Mouse (Mus musculus): ENCODE results near the gene Fam196b. TPM values are rescaled to one million over a fixed set of nuclear protein-coding genes. Genes with fewer than 3 reads are reported as not detected.

The Fam196b gene
- 0.28 and 0.29 TPM in 2 replicates for polyA plus RNA-seq (2021; fragmentation: Nextera tagmentation)
- long read RNA-seq, experiment 1: 0 reads
- long read RNA-seq, experiment 2, full-length matches to known transcripts: 2 of 6 reads
- long read RNA-seq, experiment 2, partial matches to known transcripts: 2 of 6 reads
- long read RNA-seq, experiment 2, other reads (novel, unspliced or antisense): 2 of 6 reads

DNA sequence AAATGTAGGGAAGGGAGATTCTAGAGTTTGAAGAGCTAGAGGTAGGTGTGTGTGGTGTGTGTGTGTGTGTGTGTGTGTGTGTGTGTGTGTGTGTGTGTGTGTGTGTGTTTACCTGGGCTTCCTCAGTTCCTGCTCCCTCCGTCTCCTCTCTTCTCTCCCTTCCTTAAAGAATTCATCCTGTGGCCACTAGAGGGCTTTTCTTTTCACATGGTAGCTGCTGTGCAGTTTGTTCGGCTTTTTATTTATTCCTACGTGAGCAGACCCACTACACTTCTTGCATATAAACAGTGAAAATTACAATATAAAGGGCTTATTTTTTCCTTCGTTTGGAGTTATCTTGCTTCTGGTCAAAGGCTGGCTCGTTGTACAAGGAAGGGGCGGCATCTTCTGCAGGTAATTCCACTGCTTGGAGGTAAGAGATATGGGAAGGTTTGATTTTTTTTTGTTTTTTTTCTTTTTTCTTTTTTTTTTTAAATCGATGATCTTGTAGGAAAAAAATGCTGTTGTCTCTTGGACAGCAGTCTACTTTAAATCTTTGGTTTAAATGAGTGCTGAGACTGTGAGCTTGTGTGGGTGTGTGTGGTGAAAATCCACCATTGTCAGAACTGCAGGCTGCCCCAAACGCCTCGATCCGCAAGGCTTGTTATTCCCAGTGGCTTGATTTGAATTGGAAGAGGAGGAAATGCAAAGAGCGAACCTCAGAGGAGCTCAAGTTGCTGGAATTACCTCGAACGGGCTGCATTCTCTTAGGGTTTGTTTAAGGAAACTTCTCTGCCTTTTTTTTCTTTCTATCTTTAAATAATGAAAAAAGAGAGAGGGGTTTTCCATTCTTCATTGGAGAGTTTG, at the start of gene Fam196b:
Gene Fam196b (plus strand): TSS at position 289 of the 846 bp plus-strand sequence.

Other genes with a start within 250 kb of the Fam196b start
- gene 4930469K13Rik, start 216.3 kb upstream of the Fam196b start, polyA plus RNA-seq (2021; fragmentation: Nextera tagmentation): not detected in 2 replicates
- not detected in 2 replicates for gene Foxi1, start 106.7 kb upstream of the Fam196b start, polyA plus RNA-seq (2021; fragmentation: Nextera tagmentation)